Mouse (Mus musculus) intestine, embryonic 15.5 days (tissue): ENCODE measurements around the gene Mdm1. TPM values are rescaled to one million over a fixed set of nuclear protein-coding genes. Genes with fewer than 3 reads are reported as not detected.
"Not testable (repeated sequence)": the region's sequence is repeated elsewhere in the genome, so short reads cannot be mapped to it uniquely, and the experiment has no call there.

Source experiments
- ATAC-seq: fragments of 200-750 bp; cut with Nextera tagmentation; 2 replicates; pipeline ENCODE4 v1.8.0; 2017; ENCODE audit warnings: moderate TSS enrichment, moderate library complexity
- H3K27ac ChIP-seq: fragments of 300-500 bp; sonication (generic); 2 replicates; pipeline ENCODE4 v1.5.1; 2015; ENCODE audit warnings: mild to moderate bottlenecking, inconsistent platforms
- H3K27me3 ChIP-seq: fragments of 300-500 bp; sonication (generic); replicated peaks from 2 replicates; pipeline ENCODE4 v1.6.1; 2015; ENCODE audit warnings: inconsistent platforms
- H3K36me3 ChIP-seq: fragments of 300-500 bp; sonication (generic); 2 replicates; pipeline ENCODE4 v1.6.1; 2015; ENCODE audit warnings: inconsistent platforms
- H3K4me1 ChIP-seq: fragments of 300-500 bp; sonication (generic); replicated peaks from 2 replicates; pipeline ENCODE4 v1.6.1; 2015; ENCODE audit warnings: inconsistent platforms
- H3K4me2 ChIP-seq: fragments of 300-500 bp; sonication (generic); replicated peaks from 2 replicates; pipeline ENCODE4 v1.6.1; 2015; ENCODE audit warnings: mild to moderate bottlenecking, inconsistent platforms
- H3K4me3 ChIP-seq: fragments of 300-500 bp; sonication (generic); replicated peaks from 2 replicates; pipeline ENCODE4 v1.5.1; 2015; ENCODE audit warnings: inconsistent platforms
- H3K9ac ChIP-seq: fragments of 300-500 bp; sonication (generic); 2 replicates; pipeline ENCODE4 v1.6.1; 2015; ENCODE audit warnings: inconsistent platforms
- H3K9me3 ChIP-seq: fragments of 300-500 bp; sonication (generic); 2 replicates; pipeline ENCODE4 v1.6.1; 2016; ENCODE audit warnings: inconsistent platforms
- whole genome bisulfite sequencing: fragments of 180-500 bp; shearing (Covaris S2); methylation state at CpG from one replicate; pipeline ENCODE4 v1.1.7; 2015; 5-methylcytosine and 5-hydroxymethylcytosine counted together
- polyA plus RNA-seq: library from polyadenylated mRNA; unstranded; fragments of >200 nt; fragmentation: Nextera tagmentation; extraction: Ambion mirVana; gene quantifications from 2 replicates; pipeline ENCODE4 v1.2.1, GENCODE M21; 2015

The Mdm1 gene
- polyA plus RNA-seq, 1 experiment from 2014 or later: 19.6 TPM

DNA sequence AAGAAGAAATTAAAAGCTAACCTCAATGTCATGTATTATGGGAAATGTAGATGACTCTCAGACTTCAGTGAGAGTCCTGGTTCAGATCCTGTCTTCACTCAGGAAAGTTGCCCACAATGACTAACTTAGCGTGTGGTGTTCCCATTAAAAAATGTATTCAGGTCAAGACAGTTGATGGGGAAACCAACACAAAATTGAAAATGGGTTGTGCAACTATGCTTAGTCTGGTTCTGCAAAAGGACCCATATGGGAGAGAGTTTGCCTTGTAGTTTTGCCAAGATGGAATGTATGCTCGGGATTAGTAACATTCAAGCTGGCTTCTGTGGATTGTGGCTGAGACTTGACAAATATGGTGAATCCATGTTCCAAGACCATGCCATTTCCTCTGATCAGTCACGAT lies 31.3 kb downstream of the Mdm1 start:
- no peak overlapping the region for H3K4me3 ChIP-seq
- H3K9me3 ChIP-seq: no peaks in the 10 kb centered on the region
- no peaks in the 10 kb centered on the region for H3K4me1 ChIP-seq
- no peak for ATAC-seq
- H3K4me2 ChIP-seq: no peak overlapping the region
- H3K36me3 ChIP-seq: no peaks in the 10 kb centered on the region
- H3K9ac ChIP-seq: no peak overlapping the region
- no peak overlapping the region for H3K27ac ChIP-seq
- H3K27me3 ChIP-seq: no peaks in the 10 kb centered on the region
- WGBS: 92% methylated on average over 3 of the region's 3 CpGs

DNA sequence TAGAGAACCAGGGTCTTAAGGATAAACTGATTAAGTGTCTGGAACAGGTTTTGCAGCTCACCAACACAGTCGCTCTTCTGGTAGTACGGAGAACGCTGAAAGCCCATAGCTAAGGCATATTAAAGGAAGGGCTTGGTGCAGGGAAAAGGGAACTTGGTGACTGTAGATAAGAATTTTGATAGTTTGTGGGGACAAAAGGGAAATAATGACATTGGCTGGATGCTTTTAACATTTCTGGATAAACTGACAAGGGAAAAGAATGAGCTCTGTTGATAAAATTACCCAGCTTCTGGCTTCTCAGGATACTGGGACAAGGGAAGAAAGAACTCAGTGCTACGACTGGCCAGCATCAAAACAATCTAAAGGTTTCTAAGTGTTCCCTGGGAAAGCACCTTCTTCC lies 33.9 kb downstream of the Mdm1 start:
- 85% methylated on average over 4 of the region's 4 CpGs for WGBS

GRCm38 (mm10) chr10:118178735-118179151 lies 37.1 kb downstream of the Mdm1 start:
- ATAC-seq: no peak
- Histone ChIP-seq H3K27me3 (no peaks in the 10 kb centered on the region), H3K4me3 (no peak overlapping the region), H3K9ac (no peak overlapping the region), H3K4me1 (no peaks in the 10 kb centered on the region), H3K36me3 (no peaks in the 10 kb centered on the region), H3K9me3 (no peaks in the 10 kb centered on the region), H3K27ac (no peak overlapping the region), H3K4me2 (no peak overlapping the region)
- 76% methylated on average over 10 of the region's 10 CpGs for WGBS

More for the DNA sequence above, 33.9 kb downstream of the Mdm1 start:
- H3K9ac ChIP-seq, H3K4me2 ChIP-seq, ATAC-seq, H3K36me3 ChIP-seq, H3K4me3 ChIP-seq, H3K27ac ChIP-seq, H3K4me1 ChIP-seq, H3K9me3 ChIP-seq, H3K27me3 ChIP-seq: not testable (repeated sequence)

DNA sequence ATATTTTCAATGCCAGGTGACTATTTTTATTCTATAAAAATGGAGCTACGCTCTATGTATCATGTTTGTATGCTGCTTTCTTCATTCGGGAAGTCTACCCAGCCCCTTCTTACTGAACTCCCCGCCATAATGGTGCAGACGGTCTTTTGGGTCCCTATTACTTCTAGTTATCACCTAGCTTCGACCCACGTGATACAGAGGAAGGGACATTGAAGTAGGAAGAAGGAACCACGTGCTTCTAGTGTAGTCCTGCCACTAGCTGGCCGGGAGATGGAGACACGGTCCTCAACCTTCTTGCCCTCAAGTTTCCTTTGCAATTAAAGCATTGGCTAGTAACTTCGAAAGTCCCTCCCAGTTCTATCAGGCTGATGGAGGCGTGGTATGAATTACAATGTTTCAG lies 37.7 kb downstream of the Mdm1 start:
- Histone ChIP-seq H3K4me2 (no peak overlapping the region), H3K36me3 (no peaks in the 10 kb centered on the region), H3K9me3 (no peaks in the 10 kb centered on the region), H3K4me3 (no peak overlapping the region), H3K4me1 (no peaks in the 10 kb centered on the region), H3K27ac (no peak overlapping the region), H3K9ac (no peak overlapping the region), H3K27me3 (no peaks in the 10 kb centered on the region)
- ATAC-seq: no peak
- 90% methylated on average over 11 of the region's 11 CpGs for WGBS

- H3K4me1 ChIP-seq, H3K9me3 ChIP-seq, H3K27me3 ChIP-seq, H3K27ac ChIP-seq, H3K36me3 ChIP-seq, H3K4me3 ChIP-seq, ATAC-seq, H3K4me2 ChIP-seq, H3K9ac ChIP-seq: not testable (repeated sequence)
- 30% methylated on average over 3 of the region's 3 CpGs for WGBS
Observed at GRCm38 (mm10) chr10:118195150-118195549, 53.5 kb downstream of the Mdm1 start.

- no peak for ATAC-seq
- no peak within 1 kb of the TSS for H3K4me3 ChIP-seq
- WGBS: 89% methylated on average over 4 of the region's 4 CpGs
- H3K36me3 ChIP-seq: no peaks in the 10 kb centered on the region
- no peak within 1 kb of the TSS for H3K27ac ChIP-seq
- no peaks in the 10 kb centered on the region for H3K27me3 ChIP-seq
- H3K9ac ChIP-seq: no peak within 1 kb of the TSS
- H3K9me3 ChIP-seq: no peaks in the 10 kb centered on the region
- H3K4me1 ChIP-seq: no peaks in the 10 kb centered on the region
- no peak within 1 kb of the TSS for H3K4me2 ChIP-seq
Observed at GRCm38 (mm10) chr10:118204642-118205041, 63.0 kb downstream of the Mdm1 start, which contains the start of gene Il22. Gene Il22 (plus strand): TSS chr10:118204942.

DNA sequence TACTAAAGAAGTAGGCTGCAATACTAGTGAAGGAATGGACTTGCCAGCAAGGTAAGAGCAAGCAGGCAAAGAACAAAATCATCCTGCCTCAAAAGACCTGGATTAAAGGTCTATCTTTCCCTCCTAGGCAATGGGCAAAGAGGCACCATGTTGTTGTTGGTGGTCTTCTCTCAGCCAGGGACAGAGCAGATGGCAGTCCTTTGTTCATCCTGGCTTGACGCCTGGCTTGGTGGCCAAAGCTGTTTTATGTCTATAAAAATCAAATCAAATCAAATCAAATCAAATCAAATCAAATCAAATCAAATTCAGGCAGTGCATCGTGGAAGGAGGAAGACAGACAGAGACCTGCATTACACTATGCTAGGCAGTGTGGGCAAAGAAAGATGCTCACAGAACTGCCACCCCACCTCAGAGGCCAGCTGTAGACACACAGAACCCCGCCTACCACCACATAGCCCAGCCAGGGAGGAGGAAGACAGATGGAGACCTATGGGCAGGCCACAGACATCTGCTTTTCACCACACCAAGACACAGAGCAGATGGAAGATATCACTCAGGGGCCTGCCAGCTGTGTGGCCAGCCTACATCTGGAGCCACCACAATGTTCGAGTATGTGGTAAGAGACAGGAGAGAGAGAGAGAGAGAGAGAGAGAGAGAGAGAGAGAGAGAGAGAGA lies 74.2 kb downstream of the Mdm1 start:
- H3K4me2 ChIP-seq, H3K9ac ChIP-seq, H3K36me3 ChIP-seq, H3K27me3 ChIP-seq, H3K9me3 ChIP-seq, ATAC-seq, H3K27ac ChIP-seq, H3K4me3 ChIP-seq, H3K4me1 ChIP-seq: not testable (repeated sequence)
- 74% methylated on average over 2 of the region's 4 CpGs for WGBS

Other genes starting within 250 kb of the Mdm1 start
- gene Il22, start 63.1 kb downstream of the Mdm1 start, polyA plus RNA-seq: not detected in 2 replicates
- gene Gm32717, start 99.0 kb downstream of the Mdm1 start, polyA plus RNA-seq: not detected in 2 replicates
- gene Gm32802, start 116.9 kb downstream of the Mdm1 start, polyA plus RNA-seq: not detected in 2 replicates
- not detected in 2 replicates for gene Iltifb, start 153.2 kb downstream of the Mdm1 start, polyA plus RNA-seq
- not detected in 2 replicates for gene Gm9040, start 185.2 kb downstream of the Mdm1 start, polyA plus RNA-seq
- gene Gm9044, start 190.6 kb downstream of the Mdm1 start, polyA plus RNA-seq: not detected in 2 replicates
- gene Gm9045, start 196.0 kb downstream of the Mdm1 start, polyA plus RNA-seq: not detected in 2 replicates
- gene Gm9046, start 201.4 kb downstream of the Mdm1 start, polyA plus RNA-seq: not detected in 2 replicates
- not detected in 2 replicates for gene Gm9048, start 206.9 kb downstream of the Mdm1 start, polyA plus RNA-seq
- gene Gm9049, start 212.3 kb downstream of the Mdm1 start, polyA plus RNA-seq: not detected in 2 replicates